Mouse (Mus musculus) layer of hippocampus, adult 9-10 months (tissue): Measurements from ENCODE around the gene Gm42517.

Experiments used
- DNase-seq: peaks from one replicate; pipeline ENCODE4 v3.0.0; 2022; ENCODE audit warnings: low spot score

Gm42517 gene

GRCm38 (mm10) chr5:108349511-108350148, 18.1 kb downstream of the Gm42517 start:
- DNase-seq, result no peak

DNA sequence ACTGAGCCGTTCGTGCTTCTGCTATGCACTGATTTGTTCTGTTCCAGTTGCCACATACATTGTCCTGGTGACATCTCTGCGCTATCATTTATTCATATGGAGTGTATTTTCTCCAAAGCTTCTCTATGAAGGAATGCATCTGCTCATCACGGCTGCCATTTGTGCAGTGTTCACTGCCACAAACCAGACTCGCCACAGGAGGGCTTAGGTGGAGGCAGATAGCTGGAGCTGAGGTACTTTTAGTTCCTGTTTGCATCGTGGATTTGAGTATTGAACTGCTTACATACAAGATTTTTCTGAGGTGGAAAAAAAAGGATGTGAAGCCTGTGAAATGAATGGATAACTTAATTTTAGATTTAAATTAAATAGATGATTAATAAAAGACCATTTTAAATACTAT, 19.9 kb downstream of the Gm42517 start:
- DNase-seq, result no peak

- no peak for DNase-seq
Observed at GRCm38 (mm10) chr5:108345313-108346071, 22.2 kb downstream of the Gm42517 start.

DNA sequence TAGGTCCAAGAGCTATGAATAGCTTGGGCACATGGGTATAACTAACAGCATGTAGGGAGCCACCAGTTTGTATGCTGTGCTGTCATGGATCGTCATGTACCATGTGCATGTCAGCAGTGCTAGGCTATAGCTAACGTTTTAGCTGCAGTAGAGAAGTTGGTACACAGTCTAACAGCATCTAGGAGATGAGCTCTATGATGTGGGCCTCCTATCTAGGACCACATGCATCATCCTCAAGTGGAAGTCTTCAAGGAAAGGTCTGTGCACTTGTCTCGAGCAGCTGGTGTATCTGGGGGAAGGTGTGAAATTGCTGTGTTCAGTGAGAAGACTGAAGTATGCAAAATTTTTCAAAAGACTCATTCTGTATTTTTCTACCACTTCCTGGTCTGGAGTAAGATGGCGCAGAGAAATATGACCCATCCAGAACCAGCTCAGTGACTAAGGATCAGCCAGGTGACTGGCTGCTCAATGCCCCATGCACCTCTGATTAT, 24.0 kb downstream of the Gm42517 start:
- DNase-seq, result no peak

DNA sequence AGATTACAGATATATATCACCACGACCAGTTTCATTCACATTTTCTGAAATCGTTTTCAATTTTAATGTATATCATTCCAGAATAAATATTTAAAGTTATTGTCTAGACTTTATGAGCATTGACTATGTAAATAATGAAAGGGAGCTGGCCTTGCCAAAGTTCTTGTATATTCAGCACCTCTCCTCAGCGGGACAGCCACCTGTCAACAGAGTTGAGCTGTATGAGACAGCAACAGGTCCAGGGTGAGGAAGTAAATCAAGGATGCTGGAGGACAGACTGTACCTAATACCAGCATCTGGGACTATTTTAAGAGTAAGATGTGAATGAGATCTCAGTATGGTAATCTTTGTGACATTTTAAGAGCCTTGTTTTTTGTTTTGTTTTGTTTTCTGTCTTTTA, 29.7 kb downstream of the Gm42517 start:
- DNase-seq, result no peak

- no peak for DNase-seq
Observed at GRCm38 (mm10) chr5:108337385-108337784, 30.3 kb downstream of the Gm42517 start.

- DNase-seq, result no peak
Observed at GRCm38 (mm10) chr5:108331051-108331450, 36.7 kb downstream of the Gm42517 start.
